Mouse (Mus musculus): ENCODE results near the gene Pgls. TPM values are rescaled to one million over a fixed set of nuclear protein-coding genes. Genes with fewer than 3 reads are reported as not detected.

The Pgls gene
- 10 to 100 TPM; 59.0 to 61.6 TPM for total RNA-seq (2021)
- long read RNA-seq, experiment 1, transcript Pgls-201 (5 exons, 893 nt): major isoform, 36 of 46 reads
- long read RNA-seq, experiment 1, partial matches to known transcripts: 5 of 46 reads
- long read RNA-seq, experiment 1, other reads (novel, unspliced or antisense): 2 of 46 reads
- long read RNA-seq, experiment 2, transcript Pgls-205 (5 exons, 1,062 nt): minor isoform, 8 of 85 reads
- long read RNA-seq, experiment 2, transcript Pgls-201 (5 exons, 893 nt): major isoform, 66 of 85 reads
- long read RNA-seq, experiment 2, partial matches to known transcripts: 8 of 85 reads
- long read RNA-seq, experiment 2, other reads (novel, unspliced or antisense): 3 of 85 reads

DNA sequence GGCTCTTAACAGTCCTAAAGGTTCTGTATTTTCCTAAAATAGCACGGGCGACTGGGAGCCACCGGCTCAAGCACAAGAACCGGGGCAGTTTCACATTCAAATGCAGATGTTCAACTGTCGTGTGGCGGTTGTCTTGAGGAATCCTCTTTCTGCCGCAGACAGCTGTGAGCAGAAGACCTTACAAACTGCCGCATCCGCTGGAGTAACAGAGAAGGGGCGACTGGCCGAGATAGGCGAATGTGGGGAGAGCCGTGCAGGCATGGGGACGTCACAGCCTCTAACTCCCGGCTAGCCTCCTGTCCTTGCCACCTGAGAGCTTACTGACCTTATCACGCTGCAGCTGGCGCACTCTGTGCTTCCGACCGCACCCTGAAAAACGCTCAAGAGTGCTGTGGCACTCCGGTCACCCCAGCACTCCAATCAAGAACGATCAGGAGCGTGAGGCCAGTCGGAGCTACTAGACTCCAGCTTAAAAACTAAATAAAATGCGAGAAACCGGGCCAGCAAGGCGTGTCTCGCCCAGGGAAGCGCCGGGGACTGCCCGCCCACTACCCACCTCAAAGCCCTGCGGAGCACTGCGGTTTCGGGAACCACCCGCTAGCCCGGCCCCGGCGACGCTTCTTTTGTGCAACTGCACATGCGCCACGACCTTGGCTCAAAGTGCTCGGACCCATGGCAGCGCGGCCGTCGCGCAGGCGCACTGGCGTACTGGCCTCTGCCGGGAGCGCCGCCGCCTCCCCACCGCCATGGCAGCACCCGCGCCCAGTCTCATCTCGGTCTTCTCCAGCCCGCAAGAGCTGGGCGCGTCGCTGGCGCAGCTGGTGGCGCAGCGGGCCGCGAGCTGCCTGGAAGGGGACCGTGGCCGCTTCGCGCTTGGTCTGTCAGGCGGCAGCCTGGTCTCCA lies at the start of gene Pgls:
TSS of gene Pgls (plus strand) at position 706 of the 903 bp plus-strand sequence.
- peak; percentile 95 to 98 for DNase-seq (ENCODE audit: low spot score in 2 of 2)

DNA sequence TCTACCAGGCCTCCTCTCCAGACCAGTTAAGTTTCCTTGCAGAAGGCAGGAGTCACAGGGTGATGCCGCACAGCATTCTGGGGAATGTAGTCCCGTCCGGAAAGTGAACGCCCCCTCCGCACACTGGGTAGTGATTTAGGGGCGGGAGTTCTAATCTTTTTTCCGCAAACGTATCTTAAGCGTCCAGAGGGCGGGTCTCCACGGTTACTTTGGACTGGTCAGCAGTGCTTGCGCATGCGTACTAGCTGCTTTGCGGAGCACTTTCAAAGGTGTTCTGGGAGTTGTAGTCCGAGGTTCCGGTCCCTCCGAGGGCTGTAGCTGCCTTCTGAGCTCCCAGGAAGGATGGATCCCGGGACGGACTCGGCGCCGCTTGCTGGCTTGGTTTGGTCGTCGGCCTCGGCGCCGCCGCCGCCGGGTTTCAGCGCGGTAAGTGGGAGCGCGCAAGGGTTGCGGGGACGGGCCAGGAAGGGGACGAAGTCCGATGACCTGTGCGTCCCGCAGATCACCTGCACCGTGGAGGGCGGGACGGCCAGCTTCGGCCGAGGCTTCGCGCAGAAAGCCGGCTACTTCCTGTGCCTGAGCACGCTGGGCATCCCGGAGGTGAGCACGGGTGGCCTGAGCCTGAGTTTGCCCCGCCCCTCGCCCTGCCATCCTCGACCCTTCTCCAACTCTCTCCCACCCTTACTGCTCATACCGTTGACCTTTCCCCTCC lies 49.2 kb upstream of the Pgls start, which contains the start of gene Mvb12a:
TSS of gene Mvb12a (plus strand) at position 291 of the 712 bp plus-strand sequence.
- peak; percentile 92 to 98 for DNase-seq (ENCODE audit: low spot score in 2 of 2)

DNA sequence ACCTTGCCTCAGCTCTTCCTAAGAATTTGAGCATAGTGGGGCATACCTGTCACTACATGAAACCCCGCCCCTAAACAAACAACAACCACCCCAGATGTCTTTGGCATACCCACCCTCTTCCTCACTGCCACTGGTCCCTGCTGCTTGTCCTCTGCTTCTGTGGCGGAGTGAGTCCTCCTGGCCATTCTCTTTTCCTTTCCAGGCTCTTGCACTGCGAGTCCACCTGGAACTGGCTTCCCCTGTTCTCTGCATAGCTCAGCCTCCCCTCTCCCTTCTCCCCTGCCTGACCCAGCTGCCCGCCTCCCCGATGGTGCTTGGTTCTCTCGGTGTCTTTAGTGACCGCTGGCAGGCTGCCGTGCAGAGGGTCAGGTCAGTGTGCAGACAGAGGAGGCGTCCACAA lies 48.2 kb upstream of the Pgls start:
- DNase-seq (ENCODE audit: low spot score in 2 of 2): no peak

DNA sequence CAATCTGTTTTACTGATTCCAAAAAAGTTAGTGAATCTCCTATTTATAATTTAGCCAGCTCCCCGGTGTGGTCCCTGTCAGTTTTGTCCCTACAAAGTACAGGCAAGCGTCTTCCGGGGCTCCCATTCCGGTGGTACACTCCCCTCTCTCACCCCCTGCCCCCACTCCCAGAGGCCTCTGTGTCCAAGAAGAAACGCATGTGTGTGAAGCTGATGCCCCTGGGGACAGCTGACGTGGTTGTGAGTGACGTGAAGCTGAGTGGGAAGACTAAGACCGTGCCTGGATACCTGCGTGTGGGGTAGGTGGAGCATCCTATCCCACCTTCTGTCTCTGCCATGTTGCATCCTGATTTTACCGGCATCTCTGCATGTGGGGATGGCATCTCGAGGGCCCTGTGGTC lies 46.9 kb upstream of the Pgls start:
- no peak for DNase-seq (ENCODE audit: low spot score in 2 of 2)

DNA sequence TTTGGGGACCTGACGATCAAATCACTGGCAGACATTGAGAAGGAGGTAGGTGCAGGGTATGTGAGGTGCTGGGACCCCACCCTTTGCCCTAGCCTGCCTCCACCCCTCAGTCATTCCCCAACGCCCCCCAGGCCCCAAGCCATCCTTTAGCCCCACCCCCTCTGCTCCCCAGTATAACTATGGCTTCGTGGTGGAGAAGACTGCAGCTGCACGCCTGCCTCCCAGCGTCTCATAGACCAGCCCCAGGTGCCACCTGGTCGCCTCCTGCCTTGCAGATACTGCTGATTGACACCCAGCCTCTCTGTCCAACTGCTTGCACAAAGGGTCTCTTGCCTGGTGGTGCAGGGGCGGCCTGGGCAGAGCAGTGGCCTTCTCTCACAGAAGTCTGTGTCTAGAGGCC lies 44.4 kb upstream of the Pgls start:
- DNase-seq (ENCODE audit: low spot score in 2 of 2): no peak

DNA sequence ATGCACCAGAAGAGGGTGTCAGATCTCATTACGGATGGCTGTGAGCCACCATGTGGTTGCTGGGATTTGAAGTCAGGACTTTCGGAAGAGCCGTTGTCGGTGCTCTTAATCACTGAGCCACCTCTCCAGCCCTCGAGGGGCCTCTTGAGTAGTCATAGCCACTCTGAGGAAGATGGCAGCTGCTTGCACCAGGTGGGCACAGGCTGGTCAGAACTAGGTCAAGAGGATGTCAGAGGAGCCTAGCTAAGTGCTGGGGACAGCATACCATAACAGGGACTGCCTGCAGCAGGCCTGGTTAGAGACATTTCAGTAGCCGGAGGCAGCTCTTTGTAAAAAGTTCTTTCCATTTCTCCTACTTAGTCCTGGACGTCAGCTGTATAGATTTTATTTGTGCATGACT lies 41.2 kb upstream of the Pgls start:
- no peak for DNase-seq (ENCODE audit: low spot score in 2 of 2)

DNA sequence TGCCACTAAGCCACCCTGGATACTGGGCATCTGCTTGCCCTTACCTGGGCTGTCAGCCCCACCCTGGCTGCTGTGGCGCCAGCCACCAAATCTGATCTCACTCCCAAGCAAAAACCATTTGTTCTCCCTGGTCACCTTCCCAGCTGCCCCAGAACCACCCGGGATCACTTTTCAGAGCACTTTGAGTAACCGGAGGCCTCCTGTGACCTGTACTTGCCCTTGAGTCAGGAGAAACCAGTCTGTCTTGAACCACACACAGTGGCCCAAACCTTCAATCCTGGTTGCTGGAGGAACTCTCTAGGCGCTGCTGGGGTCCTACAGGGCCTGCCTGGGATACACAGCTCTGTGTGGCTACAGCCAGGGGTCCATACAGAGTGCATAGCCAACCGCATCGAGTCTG lies 39.2 kb upstream of the Pgls start:
- DNase-seq (ENCODE audit: low spot score in 2 of 2): no peak

DNA sequence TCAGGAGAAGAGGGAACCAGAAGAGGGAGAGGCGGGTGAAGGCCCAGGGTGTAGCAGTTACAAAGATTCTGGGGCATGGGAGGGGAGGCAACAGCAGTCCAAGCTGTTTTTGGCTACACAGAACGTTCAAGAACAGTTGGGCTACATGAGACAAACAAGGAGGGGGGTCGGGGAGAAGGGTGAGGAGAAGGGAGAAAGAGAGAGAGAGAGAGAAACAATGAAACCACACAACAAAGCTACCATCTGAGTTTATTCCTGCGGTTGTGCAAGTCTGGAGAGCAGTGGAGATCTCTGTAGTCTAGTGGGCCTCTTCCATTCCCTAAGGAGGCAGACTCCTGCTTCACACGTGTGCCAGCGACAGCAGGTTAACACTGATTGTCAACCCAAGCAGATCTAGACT lies 38.0 kb upstream of the Pgls start:
- no peak for DNase-seq (ENCODE audit: low spot score in 2 of 2)

DNA sequence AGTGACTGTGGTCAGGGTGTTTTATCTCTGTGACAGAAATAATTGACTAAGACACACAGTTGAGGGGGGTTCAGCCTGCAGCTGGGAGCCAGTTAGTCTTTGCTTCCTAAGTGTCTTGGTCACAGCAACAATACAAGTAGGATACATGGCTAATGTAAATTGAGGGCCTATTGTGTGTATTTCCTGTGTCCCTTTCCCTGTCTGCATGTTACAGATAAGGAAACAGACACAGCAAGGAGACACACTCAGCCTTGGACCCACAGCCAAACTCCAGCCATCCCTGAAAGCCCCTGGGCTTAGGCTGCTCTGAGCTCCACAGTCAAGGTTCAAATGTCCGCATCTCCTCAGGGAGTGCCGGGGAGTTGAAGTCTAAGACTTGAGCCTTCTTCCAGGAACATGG lies 37.3 kb upstream of the Pgls start:
- no peak for DNase-seq (ENCODE audit: low spot score in 2 of 2)

DNA sequence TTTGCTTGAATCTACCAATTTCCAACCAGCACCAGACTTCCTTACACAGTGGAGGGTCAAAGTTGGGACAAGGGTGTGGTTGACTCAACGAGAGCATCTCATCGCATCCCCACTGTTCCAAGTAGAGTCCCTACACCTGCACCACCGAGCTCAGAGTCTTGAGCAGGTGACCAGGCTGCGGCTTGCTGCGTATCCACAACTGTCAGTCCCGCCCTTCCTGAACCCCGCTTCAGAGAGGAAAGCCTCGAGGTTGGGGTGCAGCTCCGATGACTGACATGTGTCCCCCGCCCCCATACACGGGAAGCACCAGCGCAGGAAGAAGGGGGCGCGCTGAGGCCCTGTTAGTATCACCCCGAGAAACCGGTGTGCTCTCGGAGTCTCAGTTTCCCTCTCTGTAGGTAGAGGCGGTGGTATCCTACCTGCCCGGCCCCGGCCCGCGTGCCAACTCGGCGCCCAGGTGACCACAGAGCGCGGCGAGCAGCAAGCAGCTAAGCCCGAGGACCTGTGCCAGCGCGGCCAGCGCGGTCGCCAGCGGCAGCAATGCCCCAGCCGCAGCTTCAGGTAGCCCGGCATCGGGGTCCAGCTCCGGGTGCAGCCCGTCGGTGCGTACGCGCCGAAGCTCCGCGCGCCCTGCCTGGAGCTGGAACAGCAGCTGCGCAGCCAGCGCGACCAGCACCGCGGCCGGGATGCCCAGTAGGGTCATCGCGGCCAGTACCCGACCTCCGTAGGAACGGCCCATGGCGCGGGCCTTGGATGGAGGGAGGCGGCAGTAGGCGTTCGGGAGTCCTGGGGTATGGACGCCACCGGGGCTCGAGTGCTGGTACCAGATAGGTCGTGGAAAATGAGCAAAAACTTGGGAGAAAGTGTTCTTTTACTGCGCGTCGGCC lies 33.7 kb upstream of the Pgls start, which contains the start of gene Tmem221:
TSS of gene Tmem221 (minus strand) at position 801 of the 887 bp plus-strand sequence.
- no peak for DNase-seq (ENCODE audit: low spot score in 2 of 2)

DNA sequence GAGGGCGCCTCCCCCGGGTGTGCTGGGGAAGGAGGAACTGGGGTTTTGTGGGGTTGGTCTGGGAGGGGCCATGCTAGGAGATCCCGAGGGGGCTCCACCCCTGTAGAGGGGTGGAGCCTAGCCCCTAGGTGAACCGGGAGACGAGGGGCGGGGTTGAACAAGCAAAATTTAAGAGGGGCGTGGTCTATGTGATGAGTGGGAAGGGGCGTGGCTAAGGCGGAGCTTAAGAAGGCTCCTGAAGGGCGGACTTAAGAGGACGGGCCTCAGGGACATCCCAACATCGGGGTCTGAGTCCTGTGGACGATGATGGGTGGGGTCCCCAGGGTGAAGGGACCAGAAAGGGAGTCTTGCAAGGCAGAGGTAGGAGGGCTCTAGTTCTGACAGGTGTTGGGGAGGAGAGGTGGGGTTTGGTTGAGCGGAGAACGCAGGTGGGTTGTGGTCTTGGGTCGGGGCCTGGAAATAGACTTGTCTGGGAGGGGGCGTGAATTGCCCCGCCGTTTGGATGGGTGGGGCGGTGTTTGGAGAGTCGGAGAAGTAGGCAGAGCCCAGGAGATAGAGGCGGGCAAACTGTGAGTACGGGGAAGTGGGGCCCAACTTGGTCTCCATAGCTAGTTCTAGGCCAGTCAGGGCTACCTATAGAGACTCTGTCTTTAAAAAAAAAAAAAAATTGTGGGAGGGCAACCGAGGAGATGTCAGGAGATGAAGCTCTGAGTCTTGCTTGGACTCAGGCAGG lies 32.9 kb upstream of the Pgls start:
- no peak for DNase-seq (ENCODE audit: low spot score in 2 of 2)

DNA sequence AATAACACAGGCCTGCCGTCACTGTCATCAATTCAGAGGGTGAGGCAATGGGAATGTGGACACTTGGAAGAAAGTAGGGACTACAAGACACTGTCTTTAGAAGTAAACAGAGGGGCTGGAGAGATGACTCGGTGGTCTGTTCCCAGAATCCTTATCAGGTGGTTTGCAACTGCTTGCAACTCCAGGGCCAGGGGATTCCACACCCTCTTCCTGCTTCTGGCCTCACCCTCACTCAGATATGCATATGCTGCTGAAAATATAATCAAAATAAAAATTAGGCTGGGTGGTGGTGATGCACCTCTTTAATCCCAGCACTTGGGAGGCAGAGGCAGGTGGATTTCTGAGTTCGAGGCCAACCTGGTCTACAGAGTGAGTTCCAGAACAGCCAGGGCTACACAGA lies 31.9 kb upstream of the Pgls start:
- DNase-seq (ENCODE audit: low spot score in 2 of 2): no peak

DNA sequence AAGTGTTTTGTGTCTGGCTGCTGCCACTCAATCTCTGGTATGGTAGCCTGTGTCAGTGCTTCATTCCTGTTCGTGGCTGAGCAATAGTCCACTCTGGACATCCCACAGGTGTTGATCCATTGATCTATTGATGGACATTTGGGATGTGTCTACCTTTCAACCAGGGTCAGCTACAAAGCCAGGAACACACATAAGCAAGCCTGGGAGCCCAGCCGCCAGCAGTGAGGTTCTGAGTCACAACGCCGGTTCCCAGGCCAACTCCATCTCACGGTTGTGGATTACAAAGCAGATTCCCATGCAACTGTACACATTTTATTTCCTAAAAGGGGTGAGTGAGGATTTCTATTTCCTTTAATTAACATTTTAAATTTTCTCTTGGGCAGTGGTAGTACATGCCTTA lies 31.2 kb upstream of the Pgls start:
- DNase-seq (ENCODE audit: low spot score in 2 of 2): no peak

DNA sequence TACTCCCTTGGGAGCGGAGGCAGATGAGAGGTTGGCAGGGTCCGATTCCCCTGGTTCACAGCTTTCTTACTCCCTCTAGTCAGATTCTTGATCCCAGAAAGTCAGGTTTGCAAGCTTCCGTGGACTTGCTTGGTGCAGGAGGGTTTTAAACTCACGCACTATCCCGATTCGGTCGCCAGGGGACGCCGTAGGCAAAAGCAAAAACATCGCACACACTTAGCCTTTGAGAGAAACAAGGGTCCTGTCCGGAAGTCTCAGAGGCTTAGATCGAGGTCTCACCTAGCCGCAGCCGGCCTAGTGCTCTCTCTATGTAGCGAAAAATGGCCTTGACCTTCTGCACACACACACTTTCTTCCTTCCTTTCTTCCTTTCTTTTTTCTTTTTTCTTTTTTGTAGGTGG lies 30.6 kb upstream of the Pgls start:
- peak; percentile 55 to 58 for DNase-seq (ENCODE audit: low spot score in 2 of 2)

DNA sequence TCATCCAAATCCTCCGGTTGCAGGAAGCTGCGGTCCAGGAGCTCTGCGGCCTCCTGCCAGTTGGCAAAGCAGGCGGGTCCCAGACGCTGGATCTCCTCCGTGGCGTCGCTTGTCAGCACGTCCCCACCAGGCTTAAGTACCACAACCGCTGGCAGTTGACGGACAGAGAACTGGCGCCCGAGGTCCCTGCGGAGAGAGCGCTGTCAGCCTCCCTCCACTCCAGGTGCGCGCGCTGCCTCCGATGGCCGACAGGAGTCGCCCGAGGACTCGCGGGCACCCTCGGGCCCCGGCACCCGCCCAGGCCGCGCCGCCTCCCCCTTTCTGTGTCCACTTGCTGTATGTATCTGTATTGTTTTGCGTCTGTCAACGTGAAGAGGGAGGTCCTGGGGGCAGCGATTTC lies 29.2 kb upstream of the Pgls start:
- peak; percentile 55 to 71 for DNase-seq (ENCODE audit: low spot score in 2 of 2)

DNA sequence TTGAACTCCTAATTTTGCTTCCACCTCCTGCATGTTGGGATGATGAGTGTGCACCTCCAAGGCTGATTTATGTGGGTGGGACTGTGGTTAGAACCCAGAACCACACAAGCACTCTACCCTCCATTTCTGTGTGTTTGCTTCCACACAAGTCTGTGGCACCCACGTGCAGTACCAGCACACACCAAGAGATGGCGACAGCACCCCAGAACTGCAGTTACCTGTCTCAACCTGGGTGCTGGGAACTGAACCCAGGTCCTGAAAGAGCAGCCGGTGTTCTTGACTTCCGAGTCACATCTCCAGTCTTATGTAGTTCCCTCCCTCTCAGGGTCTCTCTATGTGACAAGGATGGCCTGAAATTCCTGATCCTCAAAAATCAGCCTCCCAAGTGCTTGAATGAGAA lies 28.0 kb upstream of the Pgls start:
- no peak for DNase-seq (ENCODE audit: low spot score in 2 of 2)

DNA sequence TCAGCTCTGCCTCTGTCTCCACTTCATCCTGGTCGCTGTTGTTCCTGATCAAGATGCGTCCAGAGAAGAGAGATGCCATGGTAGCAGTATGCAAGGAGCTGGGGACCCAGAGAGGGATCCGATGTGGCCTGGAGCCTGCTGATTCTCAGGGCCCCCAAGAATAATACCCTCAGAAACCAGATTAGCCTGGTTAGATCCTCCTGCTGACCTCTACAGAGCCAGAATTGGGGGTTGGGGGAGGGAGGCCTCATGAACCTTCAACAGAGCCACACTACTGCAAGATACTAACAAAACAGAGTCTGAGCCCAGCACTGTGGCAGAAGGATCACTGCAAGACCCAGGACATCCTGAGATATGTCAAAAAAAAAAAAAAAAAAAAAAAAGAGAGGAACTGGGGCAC lies 25.5 kb upstream of the Pgls start, which contains the start of gene Nxnl1:
TSS of gene Nxnl1 (minus strand) at position 101 of the 400 bp plus-strand sequence.
- DNase-seq (ENCODE audit: low spot score in 2 of 2): no peak

DNA sequence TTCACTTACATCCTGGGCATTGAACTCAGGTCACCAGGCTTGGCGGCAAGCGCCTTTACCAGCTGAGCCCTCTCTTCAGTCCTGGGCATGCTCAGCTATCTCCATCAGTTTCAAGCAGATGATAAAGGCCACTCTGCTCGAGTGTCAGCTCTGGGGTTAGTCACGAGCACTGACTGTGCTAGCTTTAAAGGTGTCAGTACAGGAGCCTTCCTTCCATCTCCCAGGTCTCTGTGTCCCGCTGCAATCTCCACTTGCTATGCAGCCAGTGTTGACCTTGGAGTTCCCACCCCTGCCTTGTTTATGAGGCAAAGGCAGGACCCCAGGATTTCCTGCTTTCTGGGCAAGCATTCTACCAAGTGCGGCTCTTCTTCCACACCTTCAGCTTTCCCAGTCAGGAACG lies 24.4 kb upstream of the Pgls start:
- DNase-seq (ENCODE audit: low spot score in 2 of 2): no peak

DNA sequence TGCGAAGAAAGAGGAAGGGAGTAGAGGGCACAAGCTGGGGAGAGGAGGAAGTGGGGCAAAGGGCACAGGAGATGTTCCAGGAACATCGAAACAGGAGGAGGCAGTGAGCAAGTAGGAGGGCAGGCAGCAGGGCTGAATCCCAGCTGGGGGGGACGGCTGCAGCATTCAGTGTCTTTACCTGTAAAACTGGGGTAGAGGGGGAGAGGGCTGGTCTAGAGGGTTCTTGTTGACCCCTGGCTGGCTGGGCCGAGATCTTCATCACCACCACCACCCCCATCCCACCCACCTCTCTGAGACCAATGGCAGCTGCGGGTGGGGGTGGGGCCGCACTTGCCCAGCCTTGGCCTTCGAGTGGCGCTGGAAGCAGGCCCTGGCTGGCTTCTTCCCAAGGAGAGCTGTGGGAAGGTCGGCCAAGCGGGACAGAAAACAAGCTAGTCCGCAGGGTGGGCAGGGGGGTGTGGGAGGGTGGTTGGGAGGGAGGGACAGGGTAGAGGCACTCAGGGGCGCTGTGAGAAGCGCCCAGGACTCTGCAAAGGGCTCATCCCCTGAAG lies 23.5 kb upstream of the Pgls start, which contains the start of gene Slc27a1:
TSS of gene Slc27a1 (plus strand) at position 496 of the 551 bp plus-strand sequence.
- peak; percentile 68 to 85 for DNase-seq (ENCODE audit: low spot score in 2 of 2)

All from layer of hippocampus, postnatal 14 days (tissue).